Mouse (Mus musculus) telencephalon, adult 2 months (tissue): ENCODE measurements around the gene Retreg3.

Experiments
- DNase-seq: peaks from one replicate; pipeline ENCODE4 v3.0.0-alpha.2; 2011; ENCODE audit warnings: low read depth, low spot score

Gene Retreg3

DNA sequence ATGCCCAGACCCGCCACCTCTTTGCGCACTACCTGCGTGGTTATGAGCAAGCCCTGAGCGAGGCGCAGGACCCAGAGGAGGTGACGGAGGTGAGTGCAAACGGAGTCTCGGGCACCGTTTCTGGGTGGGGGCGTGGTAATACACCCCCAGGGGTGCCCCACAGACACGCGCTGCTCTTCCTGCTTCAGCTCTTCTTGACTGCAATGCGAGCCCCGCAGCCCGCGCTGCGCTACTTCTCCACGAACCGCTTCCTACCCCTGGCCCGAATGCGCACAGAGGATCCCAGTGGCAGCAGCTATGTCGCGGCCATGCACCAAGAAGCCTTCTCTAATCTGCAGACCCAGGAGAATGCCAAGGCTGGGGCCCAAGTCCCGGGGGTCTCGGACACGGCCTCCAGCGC is 39.9 kb downstream of the Retreg3 start:
- DNase-seq: no peak

DNA sequence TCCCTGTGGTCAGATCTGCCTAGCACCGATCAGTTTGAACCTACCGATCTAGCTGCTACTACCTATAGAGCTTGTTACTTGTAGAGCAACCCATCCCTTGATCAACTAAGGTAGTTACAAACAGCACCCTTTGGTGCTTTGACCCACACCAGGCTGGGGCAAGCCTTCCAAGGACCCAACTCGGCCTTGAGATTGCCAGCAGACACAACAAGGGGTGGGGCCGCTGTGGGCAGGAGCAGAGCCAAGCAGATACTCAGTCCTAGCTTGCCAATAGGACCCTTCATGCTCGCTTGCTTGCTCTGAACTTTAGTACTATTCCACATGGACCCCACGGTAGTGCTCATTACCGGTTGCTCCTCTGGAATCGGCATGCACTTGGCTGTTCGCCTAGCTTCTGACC is 41.6 kb downstream of the Retreg3 start, which contains the start of gene Hsd17b1:
Hsd17b1 (plus strand) TSS at position 291 of the 400 bp plus-strand sequence.
- DNase-seq: no peak

DNA sequence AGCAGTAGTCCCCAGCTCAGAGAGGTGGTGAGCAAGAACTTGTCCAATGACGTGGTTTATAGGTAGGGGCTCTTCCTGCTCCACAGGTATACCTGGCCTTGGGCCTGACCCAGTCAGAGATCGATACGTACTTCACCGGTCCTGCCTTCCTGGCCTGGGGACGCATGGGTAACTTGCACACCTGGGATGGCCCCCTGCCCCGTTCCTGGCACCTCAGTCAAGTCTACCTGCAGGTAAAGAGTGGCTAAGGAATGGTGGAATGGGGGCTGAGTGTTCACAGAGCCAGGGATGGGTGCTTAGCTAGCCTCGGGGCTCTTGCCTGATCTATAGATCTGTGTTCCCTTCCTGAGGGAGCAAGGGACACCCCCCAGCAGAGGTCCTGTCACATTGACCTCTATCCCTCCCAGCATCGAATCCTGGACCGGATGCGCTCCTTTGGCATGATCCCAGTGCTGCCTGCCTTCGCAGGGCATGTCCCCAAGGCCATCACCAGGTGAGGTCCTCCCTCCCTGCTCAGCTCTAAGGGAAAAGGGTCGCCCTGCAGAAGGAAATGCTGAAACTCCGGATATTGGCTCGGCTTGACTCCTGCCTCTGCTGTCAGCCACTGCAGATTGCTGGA is 47.8 kb downstream of the Retreg3 start:
- DNase-seq: no peak

- DNase-seq: no peak
Measured at GRCm38 (mm10) chr11:101070987-101071386, 48.7 kb downstream of the Retreg3 start.

DNA sequence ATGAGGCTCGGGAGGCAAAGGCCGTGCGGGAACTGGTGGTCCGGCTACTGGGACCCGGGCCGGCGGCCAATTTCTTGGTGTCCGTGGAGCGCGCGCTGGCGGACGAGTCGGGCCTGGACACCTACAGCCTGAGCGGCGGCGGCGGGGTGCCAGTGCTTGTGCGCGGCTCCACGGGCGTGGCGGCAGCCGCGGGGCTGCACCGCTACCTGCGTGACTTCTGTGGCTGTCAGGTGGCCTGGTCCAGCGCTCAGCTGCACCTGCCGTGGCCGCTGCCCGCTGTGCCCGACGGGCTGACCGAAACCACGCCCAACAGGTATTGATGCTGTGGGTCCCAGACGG is 49.5 kb downstream of the Retreg3 start:
- no peak for DNase-seq

DNA sequence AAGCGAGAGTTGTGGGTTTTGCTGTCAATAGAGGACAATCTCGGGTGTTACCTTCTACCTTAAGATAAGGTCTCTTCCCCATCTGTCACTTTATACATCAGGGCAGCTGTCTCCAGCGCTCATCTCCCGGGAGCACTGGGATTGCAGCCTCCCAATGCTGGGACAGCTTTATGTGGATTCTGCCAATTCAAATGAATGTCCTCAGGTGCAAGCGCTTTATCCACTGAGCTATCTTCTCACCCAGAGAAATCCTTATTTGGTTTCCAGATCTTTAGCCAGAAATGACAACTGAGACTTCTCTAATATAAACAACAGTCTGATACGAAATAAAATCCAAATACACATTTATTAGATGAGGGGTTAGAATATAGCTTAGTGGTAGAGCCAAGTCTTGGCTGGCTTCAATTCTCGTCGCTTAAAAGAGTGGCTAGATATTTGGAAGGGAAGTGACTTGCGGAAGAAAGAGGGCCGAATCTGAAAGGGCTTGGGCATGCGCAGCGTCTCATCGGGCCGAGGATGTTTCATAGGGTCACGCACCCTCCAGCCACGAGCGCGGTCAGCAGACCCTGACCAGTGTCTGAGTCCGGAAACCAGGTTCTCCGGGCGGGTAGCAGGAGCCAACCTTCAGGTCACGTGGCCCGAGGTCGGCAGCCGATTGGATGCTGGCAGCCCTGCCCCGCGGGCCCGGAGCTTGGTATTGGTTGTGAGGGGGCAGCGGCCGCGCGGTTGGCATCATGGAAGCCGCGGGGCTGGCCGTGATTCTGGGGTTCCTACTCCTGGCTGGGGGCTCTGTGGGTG is 50.1 kb downstream of the Retreg3 start, which contains the start of gene Naglu:
Naglu (plus strand) TSS at position 622 of the 798 bp plus-strand sequence.
- DNase-seq: peak; percentile 86

- no peak for DNase-seq
Measured at GRCm38 (mm10) chr11:101066549-101067412, 52.9 kb downstream of the Retreg3 start.

DNA sequence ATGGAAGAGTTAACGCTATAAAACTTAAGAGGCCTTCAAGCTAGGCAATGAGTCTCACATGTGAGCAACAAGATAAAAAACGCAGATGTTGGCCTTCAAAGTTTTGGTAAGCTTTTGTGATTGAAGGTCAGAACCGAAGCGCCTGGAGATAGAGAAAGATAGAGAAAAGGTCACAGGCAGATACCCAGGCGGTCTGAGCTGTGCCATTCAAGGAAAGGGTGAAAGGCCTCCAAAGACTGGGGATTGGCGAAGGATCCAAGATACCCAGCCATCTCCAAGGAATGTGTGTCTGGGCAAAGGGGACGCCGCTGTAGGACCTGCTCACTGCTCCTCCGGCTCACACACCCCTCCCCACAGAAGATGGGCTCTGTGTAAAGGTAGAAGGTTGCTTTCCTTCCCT is 54.7 kb downstream of the Retreg3 start:
- no peak for DNase-seq

- DNase-seq: no peak
Measured at GRCm38 (mm10) chr11:101064462-101064861, 55.2 kb downstream of the Retreg3 start.

DNA sequence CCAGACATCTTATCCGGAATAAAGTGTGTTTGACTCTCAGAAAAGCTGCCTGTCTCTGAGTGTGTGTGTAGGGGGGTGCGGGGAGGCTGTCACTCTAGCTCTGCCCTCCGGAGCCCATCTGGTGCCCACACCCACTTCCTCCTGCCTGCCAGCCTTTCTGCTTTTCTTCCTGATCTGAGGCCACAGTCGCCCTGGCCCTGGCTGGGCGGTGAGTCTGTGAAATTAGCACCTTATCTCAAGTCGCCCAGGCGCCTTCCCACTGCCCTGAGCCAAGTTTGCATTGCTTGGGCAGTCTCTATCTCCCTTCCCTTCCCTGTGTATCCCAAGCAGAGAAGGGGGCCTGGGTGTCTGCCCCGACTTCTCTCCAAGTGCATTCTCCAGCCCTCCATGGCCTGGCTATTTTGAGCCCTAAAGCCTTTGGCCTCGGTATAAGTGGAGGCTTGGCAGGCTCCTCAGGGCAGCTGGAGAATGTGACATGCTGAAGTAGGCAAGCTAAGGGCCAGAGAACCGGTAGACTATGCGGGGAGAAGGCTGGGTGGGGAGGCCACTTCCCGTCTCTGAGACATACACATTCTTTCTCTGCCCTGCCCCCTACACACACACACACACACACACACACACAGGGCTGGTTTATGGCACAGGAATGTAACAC is 55.9 kb downstream of the Retreg3 start:
- DNase-seq: no peak

- DNase-seq: no peak
Measured at GRCm38 (mm10) chr11:101062971-101063675, 56.6 kb downstream of the Retreg3 start.

GRCm38 (mm10) chr11:101062165-101062884 is 57.4 kb downstream of the Retreg3 start:
- no peak for DNase-seq

DNA sequence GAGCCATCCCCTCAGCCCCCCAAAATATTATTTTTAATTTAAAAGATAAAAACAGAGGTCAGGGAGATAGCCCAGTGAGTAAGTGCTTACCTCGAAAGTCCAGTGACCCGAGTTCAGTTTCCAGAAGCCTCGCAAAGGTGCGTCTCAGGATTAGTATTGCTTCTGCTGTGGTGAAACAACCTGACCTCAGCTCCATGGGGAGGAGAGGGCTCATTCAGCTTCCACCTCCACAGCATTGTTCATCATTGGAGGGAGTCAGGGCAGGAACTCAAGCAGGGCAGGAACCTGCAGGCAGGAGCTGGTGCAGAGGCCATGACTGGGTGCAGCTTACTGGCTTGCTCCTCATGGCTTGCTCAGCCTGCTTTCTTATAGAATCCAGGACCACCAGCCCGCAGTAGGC is 58.6 kb downstream of the Retreg3 start:
- no peak for DNase-seq

DNA sequence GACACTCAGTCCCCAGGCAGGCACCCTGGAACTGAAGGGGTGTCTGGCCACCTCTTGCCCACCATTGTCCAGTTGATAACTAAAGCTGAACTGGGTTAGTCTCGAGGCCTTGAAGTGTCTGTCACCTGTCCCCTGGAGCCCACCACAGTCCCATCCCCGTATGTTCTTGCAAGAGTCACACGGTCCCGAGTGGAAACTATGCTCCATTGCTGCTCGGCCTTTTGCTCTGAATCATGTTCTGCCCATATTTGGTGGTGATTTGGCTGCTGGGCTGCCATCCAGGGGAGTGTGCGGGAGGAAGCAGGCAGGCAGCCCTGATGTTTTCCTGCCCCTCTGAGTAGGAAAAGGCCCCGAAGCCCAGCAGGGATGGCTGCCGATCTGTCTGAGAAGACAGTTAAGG is 59.6 kb downstream of the Retreg3 start:
- peak; percentile 63 for DNase-seq

- DNase-seq: no peak
Measured at GRCm38 (mm10) chr11:101059473-101059872, 60.2 kb downstream of the Retreg3 start.

GRCm38 (mm10) chr11:101058726-101059125 is 61.0 kb downstream of the Retreg3 start:
- DNase-seq: no peak

DNA sequence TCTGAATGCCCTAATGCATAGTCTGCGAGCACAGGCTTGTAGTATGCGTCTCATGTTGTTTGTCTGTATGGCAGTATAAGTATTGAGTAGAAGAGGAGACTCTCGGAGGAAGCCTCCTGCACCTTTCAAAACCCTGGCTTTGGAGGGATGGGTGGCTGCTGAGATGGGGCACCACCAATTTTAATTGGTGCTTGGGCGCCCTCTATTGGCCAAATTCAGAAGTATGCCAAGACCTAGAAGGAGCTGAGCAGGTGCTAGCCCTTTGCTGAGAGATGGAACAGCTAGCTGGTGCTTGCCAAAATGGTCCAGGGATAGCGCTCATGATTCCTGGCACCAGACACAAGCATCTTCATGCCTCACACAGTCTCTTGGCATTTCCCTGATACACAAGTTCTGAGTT is 61.8 kb downstream of the Retreg3 start:
- DNase-seq: no peak

DNA sequence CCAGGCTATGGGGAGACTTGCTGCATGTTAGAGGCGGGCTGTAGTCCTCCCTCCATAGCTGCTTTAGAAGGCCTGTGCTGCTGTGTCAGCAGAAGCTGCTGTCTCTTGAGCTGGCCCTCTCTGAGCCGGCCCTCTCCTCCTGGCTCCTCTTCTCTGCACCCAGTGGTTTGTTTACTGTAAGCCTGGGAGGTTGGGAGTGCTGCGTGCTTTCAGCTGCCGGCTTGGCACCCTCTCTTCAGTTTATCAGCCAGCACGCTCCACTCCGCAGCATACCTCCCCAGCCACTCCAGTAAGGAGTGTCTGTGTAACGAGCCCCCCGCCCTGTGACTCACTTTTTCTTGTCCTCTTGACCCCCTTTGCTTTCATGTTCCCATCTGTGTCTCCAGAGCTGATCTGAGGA is 62.8 kb downstream of the Retreg3 start:
- no peak for DNase-seq

GRCm38 (mm10) chr11:101055418-101055817 is 64.3 kb downstream of the Retreg3 start:
- no peak for DNase-seq

GRCm38 (mm10) chr11:101053974-101054373 is 65.7 kb downstream of the Retreg3 start:
- DNase-seq: no peak
